Mouse (Mus musculus) midbrain, postnatal 0 days (tissue): ENCODE measurements at regions not wholly inside any gene's neighbourhood (a gene's known extent, or its start where the extent isn't known, plus 50 kb on each side); places are given as distances from the start of the nearest gene placed in this dataset.
A peak's percentile ranks its signal among the peaks of the same experiment; 100 is the strongest.

ENCODE experiments used
- ATAC-seq: fragments of 200-750 bp; cut with Nextera tagmentation; 2 replicates; pipeline ENCODE4 v1.8.0; 2017; ENCODE audit warnings: moderate number of reproducible peaks, mild to moderate bottlenecking, moderate TSS enrichment, moderate library complexity; ENCODE audit not compliant: low FRiP score
- DNase-seq: peaks from one replicate; pipeline ENCODE4 v3.0.0-alpha.2; 2015; ENCODE audit warnings: low spot score
- H3K27ac ChIP-seq: fragments of 300-500 bp; sonication (generic); 2 replicates; pipeline ENCODE4 v1.5.1; 2014; ENCODE audit warnings: low read depth, mild to moderate bottlenecking, low read length, mixed read lengths
- H3K27me3 ChIP-seq: fragments of 300-500 bp; sonication (generic); 2 replicates; pipeline ENCODE4 v1.6.1; 2014; ENCODE audit warnings: low read length, control low read depth, mixed read lengths; ENCODE audit not compliant: insufficient read depth
- H3K36me3 ChIP-seq: fragments of 300-500 bp; sonication (generic); 2 replicates; pipeline ENCODE4 v1.6.1; 2014; ENCODE audit warnings: low read length, control low read depth, mixed read lengths; ENCODE audit not compliant: insufficient read depth
- H3K4me1 ChIP-seq: fragments of 300-500 bp; sonication (generic); 2 replicates; pipeline ENCODE4 v1.6.1; 2014; ENCODE audit warnings: mild to moderate bottlenecking, control low read depth, antibody characterized with exemption, low read length, mixed read lengths; ENCODE audit not compliant: insufficient read depth
- H3K4me2 ChIP-seq: fragments of 300-500 bp; sonication (generic); 2 replicates; pipeline ENCODE4 v1.6.1; 2014; ENCODE audit warnings: low read depth, mild to moderate bottlenecking, low read length, mixed read lengths; ENCODE audit not compliant: poor library complexity, severe bottlenecking
- H3K4me3 ChIP-seq: fragments of 300-500 bp; sonication (generic); 2 replicates; pipeline ENCODE4 v1.5.1; 2014; ENCODE audit warnings: low read depth, mild to moderate bottlenecking, low read length, moderate library complexity
- H3K9ac ChIP-seq: fragments of 300-500 bp; sonication (generic); replicated peaks from 2 replicates; pipeline ENCODE4 v1.6.1; 2014; ENCODE audit warnings: mild to moderate bottlenecking, low read length, moderate library complexity, mixed read lengths; ENCODE audit not compliant: poor library complexity, severe bottlenecking
- H3K9me3 ChIP-seq: fragments of 300-500 bp; sonication (generic); 2 replicates; pipeline ENCODE4 v1.6.1; 2016; ENCODE audit warnings: low read length, control low read depth
- CTCF ChIP-seq: IDR thresholded peaks from 2 replicates; pipeline ENCODE4 v1.5.1; 2016; ENCODE audit warnings: antibody characterized with exemption, mild to moderate bottlenecking
- WGBS: fragments of 180-500 bp; shearing (Covaris S2); extraction: QIAGEN DNeasy Blood & Tissue Kit; methylation state at CpG from one replicate; pipeline ENCODE4 v1.1.7; 2014; 5-methylcytosine and 5-hydroxymethylcytosine counted together

DNA sequence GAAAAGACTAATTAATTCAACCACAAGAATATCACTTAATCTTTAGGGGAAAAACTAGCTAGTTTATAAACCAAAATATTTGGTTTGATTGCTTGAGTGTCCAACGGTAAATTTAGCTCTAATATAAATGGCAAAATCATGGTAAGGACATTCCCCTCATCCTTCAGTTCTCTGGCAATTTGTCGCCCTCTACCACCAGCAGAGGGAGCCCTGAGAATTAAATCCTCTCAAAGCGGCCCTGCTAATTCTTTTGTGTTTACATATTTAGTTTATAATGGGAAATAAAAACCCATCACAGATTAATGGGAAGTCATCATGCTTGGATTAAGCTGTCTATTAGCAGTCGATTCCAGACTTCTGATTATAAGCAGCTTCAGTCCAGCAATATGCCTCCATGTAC, 54.5 kb upstream of the Atp5g3 start:
- 10% methylated on average over 4 of the region's 4 CpGs for WGBS
- peak; percentile 83 for TF ChIP-seq CTCF
- Histone ChIP-seq H3K9ac (no peak overlapping the region), H3K36me3 (no peaks in the 10 kb centered on the region), H3K4me3 (no peak overlapping the region), H3K27me3 (no peaks in the 10 kb centered on the region), H3K4me2 (no peak overlapping the region), H3K4me1 (no peaks in the 10 kb centered on the region), H3K9me3 (no peaks in the 10 kb centered on the region), H3K27ac (no peak overlapping the region)
- DNase-seq, result peak; percentile 69
- no peak for ATAC-seq
